Mouse (Mus musculus) midbrain, embryonic 12.5 days (tissue): ENCODE measurements at regions not wholly inside any gene's neighbourhood (a gene's known extent, or its start where the extent isn't known, plus 50 kb on each side); places are given as distances from the start of the nearest gene placed in this dataset.
A peak's percentile ranks its signal among the peaks of the same experiment; 100 is the strongest.

Source experiments
- ATAC-seq: fragments of 200-750 bp; cut with Nextera tagmentation; 2 replicates; pipeline ENCODE4 v1.8.0; 2017; ENCODE audit warnings: low read depth, moderate TSS enrichment, moderate library complexity; ENCODE audit not compliant: low FRiP score
- H3K27ac ChIP-seq: fragments of 300-500 bp; sonication (generic); replicated peaks from 2 replicates; pipeline ENCODE4 v1.5.1; 2016; ENCODE audit warnings: mild to moderate bottlenecking
- H3K27me3 ChIP-seq: fragments of 300-500 bp; sonication (generic); 2 replicates; pipeline ENCODE4 v1.6.1; 2016; ENCODE audit warnings: mild to moderate bottlenecking
- H3K36me3 ChIP-seq: fragments of 300-500 bp; sonication (generic); 2 replicates; pipeline ENCODE4 v1.6.1; 2016
- H3K4me1 ChIP-seq: fragments of 300-500 bp; sonication (generic); 2 replicates; pipeline ENCODE4 v1.6.1; 2016
- H3K4me2 ChIP-seq: fragments of 300-500 bp; sonication (generic); replicated peaks from 2 replicates; pipeline ENCODE4 v1.6.1; 2016; ENCODE audit warnings: mild to moderate bottlenecking, moderate library complexity
- H3K4me3 ChIP-seq: fragments of 300-500 bp; sonication (generic); 2 replicates; pipeline ENCODE4 v1.5.1; 2016; ENCODE audit warnings: mild to moderate bottlenecking
- H3K9ac ChIP-seq: fragments of 300-500 bp; sonication (generic); replicated peaks from 2 replicates; pipeline ENCODE4 v1.6.1; 2016; ENCODE audit warnings: mild to moderate bottlenecking, moderate library complexity
- H3K9me3 ChIP-seq: fragments of 300-500 bp; sonication (generic); 2 replicates; pipeline ENCODE4 v1.6.1; 2016; ENCODE audit warnings: mild to moderate bottlenecking
- WGBS: fragments of 180-500 bp; shearing (Covaris S2); methylation state at CpG from one replicate; pipeline ENCODE4 v1.1.7; 2016; 5-methylcytosine and 5-hydroxymethylcytosine counted together

DNA sequence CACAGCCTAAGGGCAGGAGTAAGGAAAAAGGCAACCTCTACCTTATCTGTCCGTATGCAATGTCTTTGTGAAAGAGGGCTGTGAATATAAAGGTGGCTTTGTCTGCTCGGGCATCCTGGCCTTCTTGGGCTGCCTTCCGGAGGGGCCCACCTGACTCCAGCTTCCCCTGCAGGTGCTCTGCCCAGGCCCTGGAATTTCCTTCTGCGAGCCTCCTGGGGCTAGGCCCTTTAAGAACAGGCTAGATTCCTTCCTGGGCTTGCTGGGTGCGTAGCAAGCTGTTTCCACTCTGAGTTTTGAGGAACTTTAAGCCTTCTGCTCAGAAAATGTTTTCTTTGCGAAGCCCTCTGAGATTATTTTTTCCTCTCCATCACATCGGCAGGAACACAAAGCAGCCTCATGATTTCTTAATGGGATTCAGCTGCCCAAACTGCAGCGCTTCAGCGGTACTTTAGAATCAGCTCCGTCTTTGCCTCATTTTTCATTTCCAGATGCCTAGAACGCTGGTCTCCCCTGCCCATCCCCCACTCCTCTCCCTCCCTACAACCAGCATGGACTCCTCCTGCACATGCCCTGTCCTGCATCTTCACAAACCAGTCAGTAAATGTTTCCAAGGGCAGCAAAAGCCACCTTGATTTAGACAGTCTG, 72.9 kb upstream of the Frmd6 start:
- H3K27ac ChIP-seq = no peak overlapping the region
- 30% methylated on average over 11 of the region's 11 CpGs for WGBS

GRCm38 (mm10) chr12:70752911-70753290, 72.4 kb upstream of the Frmd6 start:
- no peak overlapping the region; the same call in 1 of the 2 replicates for H3K4me2 ChIP-seq
- no peak overlapping the region for H3K27ac ChIP-seq
- no peaks in the 10 kb centered on the region for H3K36me3 ChIP-seq
- H3K27me3 ChIP-seq = no peaks in the 10 kb centered on the region
- H3K4me3 ChIP-seq = no peak overlapping the region
- no peak overlapping the region for H3K9ac ChIP-seq
- no peaks in the 10 kb centered on the region for H3K9me3 ChIP-seq
- WGBS = 72% methylated on average over 4 of the region's 4 CpGs
- H3K4me1 ChIP-seq = peaks cover 9% of the 10 kb centered on the region
- no peak for ATAC-seq

More for the DNA sequence above, 72.9 kb upstream of the Frmd6 start:
- H3K4me1 ChIP-seq = peaks cover 9% of the 10 kb centered on the region
- H3K4me3 ChIP-seq = no peak overlapping the region
- H3K9me3 ChIP-seq = no peaks in the 10 kb centered on the region
- H3K36me3 ChIP-seq = no peaks in the 10 kb centered on the region
- H3K27me3 ChIP-seq = no peaks in the 10 kb centered on the region
- no peak overlapping the region for H3K9ac ChIP-seq
- H3K4me2 ChIP-seq = peak overlapping the region; percentile 1; the same call in 1 of the 2 replicates
- no peak for ATAC-seq

GRCm38 (mm10) chr12:70753458-70753857, 71.9 kb upstream of the Frmd6 start:
- H3K27ac ChIP-seq = no peak overlapping the region
- WGBS = 88% methylated on average over 3 of the region's 3 CpGs
- H3K4me3 ChIP-seq = no peak overlapping the region
- H3K36me3 ChIP-seq = no peaks in the 10 kb centered on the region
- H3K4me1 ChIP-seq = peaks cover 9% of the 10 kb centered on the region
- no peak overlapping the region for H3K9ac ChIP-seq
- ATAC-seq = no peak
- no peaks in the 10 kb centered on the region for H3K9me3 ChIP-seq
- H3K27me3 ChIP-seq = no peaks in the 10 kb centered on the region
- no peak overlapping the region for H3K4me2 ChIP-seq

GRCm38 (mm10) chr12:70758080-70758479, 67.2 kb upstream of the Frmd6 start:
- no peak overlapping the region for H3K27ac ChIP-seq
- no peak for ATAC-seq
- 92% methylated on average over 6 of the region's 6 CpGs for WGBS
- H3K9me3 ChIP-seq = no peaks in the 10 kb centered on the region
- H3K4me1 ChIP-seq = no peaks in the 10 kb centered on the region
- no peak overlapping the region for H3K9ac ChIP-seq
- H3K36me3 ChIP-seq = no peaks in the 10 kb centered on the region
- no peaks in the 10 kb centered on the region for H3K27me3 ChIP-seq
- H3K4me2 ChIP-seq = no peak overlapping the region
- H3K4me3 ChIP-seq = no peak overlapping the region

DNA sequence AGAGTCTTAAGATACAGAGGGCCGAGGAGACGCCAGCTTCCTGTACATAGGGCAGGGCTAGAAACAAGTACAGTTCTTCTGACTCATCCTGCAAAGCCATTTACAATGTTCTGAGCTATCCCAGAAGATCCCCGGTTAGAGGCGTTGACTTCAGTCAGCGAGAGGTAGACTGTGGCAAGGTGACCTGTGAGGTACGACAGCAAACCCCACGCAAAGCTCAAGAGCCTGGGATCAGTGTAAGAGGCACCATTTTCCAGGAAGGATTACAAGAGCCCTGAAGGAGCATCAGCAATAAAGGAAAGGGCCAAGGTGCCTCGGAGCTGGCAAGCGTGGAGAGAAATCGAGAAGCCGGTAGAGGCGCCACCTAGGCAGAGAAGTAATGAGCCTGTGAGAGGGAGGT, 61.8 kb upstream of the Frmd6 start:
- WGBS = 91% methylated on average over 12 of the region's 12 CpGs

GRCm38 (mm10) chr12:70766319-70766718, 59.0 kb upstream of the Frmd6 start:
- no peaks in the 10 kb centered on the region for H3K36me3 ChIP-seq
- H3K4me3 ChIP-seq = no peak overlapping the region
- H3K27me3 ChIP-seq = no peaks in the 10 kb centered on the region
- H3K27ac ChIP-seq = no peak overlapping the region
- H3K9ac ChIP-seq = no peak overlapping the region
- no peak for ATAC-seq
- WGBS = 93% methylated on average over 4 of the region's 4 CpGs
- no peaks in the 10 kb centered on the region for H3K9me3 ChIP-seq
- no peaks in the 10 kb centered on the region for H3K4me1 ChIP-seq
- no peak overlapping the region for H3K4me2 ChIP-seq

More for the DNA sequence above, 61.8 kb upstream of the Frmd6 start:
- no peak overlapping the region for H3K27ac ChIP-seq
- no peaks in the 10 kb centered on the region for H3K4me1 ChIP-seq
- H3K9me3 ChIP-seq = no peaks in the 10 kb centered on the region
- no peaks in the 10 kb centered on the region for H3K36me3 ChIP-seq
- no peak overlapping the region for H3K9ac ChIP-seq
- no peak overlapping the region for H3K4me2 ChIP-seq
- no peaks in the 10 kb centered on the region for H3K27me3 ChIP-seq
- H3K4me3 ChIP-seq = no peak overlapping the region
- ATAC-seq = no peak

DNA sequence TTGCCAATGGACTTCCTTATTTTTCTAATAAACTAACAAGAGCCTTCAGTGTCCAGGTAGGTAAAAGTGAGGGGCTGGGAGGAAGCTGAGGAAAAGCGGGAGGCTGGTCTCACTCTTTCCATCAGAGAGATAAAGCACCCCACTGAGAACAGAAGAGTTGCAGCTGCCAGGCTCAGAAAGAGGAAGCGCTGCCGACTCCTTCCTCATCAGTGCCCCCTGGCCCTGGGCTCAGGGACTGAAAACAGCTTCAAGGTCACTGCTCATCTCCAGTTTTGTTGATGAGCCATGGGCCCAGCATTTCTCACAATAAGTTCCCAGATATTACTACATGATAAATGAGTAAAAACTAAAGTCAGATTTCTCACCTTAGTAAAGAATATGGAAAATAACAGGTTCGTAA, 57.4 kb upstream of the Frmd6 start:
- WGBS = 49% methylated on average over 4 of the region's 4 CpGs
- H3K4me2 ChIP-seq = no peak overlapping the region
- no peak overlapping the region for H3K9ac ChIP-seq
- H3K27me3 ChIP-seq = no peaks in the 10 kb centered on the region
- H3K27ac ChIP-seq = no peak overlapping the region
- H3K4me1 ChIP-seq = no peaks in the 10 kb centered on the region
- no peak for ATAC-seq
- H3K9me3 ChIP-seq = no peaks in the 10 kb centered on the region
- H3K36me3 ChIP-seq = no peaks in the 10 kb centered on the region
- no peak overlapping the region for H3K4me3 ChIP-seq

DNA sequence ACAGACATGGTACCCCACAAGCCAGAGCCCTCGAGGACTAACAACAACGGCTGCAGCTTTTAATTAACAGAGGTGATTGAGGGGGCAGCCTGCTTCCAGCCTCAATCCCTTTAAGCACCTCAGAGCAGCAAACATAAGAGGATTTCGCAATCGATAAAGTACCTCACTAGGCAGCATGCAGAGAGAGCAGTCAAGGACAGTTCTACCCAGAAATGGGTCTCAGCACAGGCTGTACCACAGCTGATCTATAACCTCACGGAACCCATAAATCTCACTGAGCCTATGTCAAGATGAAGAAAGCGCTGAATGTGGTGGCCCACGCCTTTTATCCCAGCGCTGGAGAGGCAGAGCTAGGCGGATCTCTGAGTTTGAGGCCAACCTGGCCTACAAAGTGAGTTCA, 56.6 kb upstream of the Frmd6 start:
- Histone ChIP-seq H3K9ac (no peak overlapping the region), H3K27ac (no peak overlapping the region), H3K4me2 (no peak overlapping the region), H3K36me3 (no peaks in the 10 kb centered on the region), H3K27me3 (no peaks in the 10 kb centered on the region), H3K4me3 (no peak overlapping the region), H3K4me1 (no peaks in the 10 kb centered on the region), H3K9me3 (no peaks in the 10 kb centered on the region)
- WGBS = 81% methylated on average over 9 of the region's 9 CpGs
- ATAC-seq = no peak

DNA sequence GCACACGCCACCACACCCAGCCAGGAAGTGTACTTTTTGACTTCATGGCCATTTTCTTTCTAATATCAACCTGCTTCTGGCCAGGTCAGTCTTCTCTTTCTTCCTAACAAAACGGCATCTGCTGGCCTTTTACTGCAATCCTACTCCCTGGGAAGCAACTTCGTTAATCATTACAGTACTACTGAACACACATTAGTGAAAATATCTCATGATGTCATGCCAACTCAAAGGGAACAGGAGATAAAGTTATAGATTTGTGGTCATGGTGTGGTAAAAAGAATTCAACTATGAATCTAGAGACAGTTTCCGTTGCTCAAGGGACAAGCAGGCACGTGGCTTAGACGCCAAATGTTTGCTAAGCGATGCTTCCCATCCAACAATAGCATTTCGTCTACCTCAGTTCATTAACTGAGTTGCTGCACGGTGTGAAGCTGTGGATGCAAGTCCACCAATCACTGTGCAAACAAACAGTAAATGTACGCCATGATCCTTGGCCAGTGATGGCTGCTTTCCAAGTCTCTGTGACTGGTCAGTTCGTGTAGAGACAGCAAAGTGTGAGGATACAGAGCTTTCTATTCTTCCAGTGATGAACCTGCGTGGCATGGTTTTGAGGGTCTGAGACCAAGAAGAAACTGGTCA, 55.7 kb upstream of the Frmd6 start:
- H3K9ac ChIP-seq = no peak overlapping the region
- 92% methylated on average over 12 of the region's 12 CpGs for WGBS
- H3K9me3 ChIP-seq = no peaks in the 10 kb centered on the region
- no peak overlapping the region for H3K4me2 ChIP-seq
- no peak overlapping the region for H3K4me3 ChIP-seq
- H3K36me3 ChIP-seq = no peaks in the 10 kb centered on the region
- H3K27ac ChIP-seq = no peak overlapping the region
- ATAC-seq = no peak
- no peaks in the 10 kb centered on the region for H3K4me1 ChIP-seq
- H3K27me3 ChIP-seq = no peaks in the 10 kb centered on the region

DNA sequence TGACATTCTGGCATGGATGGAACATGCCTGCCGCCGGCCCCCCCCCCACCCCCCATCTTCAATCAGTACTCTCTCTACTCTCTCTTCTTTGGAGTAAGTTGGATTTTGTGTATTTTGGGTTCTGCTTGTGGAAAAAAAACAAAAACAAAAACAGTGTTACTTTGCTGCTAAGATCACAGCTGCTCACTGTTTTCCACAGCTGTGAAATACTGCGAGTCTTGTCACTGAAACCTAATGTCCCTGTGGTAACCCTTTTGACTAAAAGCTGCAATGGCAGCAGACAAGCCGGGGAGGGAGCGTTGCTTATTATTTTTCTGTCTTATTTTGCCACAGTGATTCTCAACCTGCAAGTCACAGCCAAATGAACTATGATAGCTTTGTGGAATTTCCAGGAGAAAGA, 51.3 kb upstream of the Frmd6 start:
- no peak for ATAC-seq
- Histone ChIP-seq H3K27me3 (no peaks in the 10 kb centered on the region; the same call in 1 of the 2 replicates), H3K36me3 (no peaks in the 10 kb centered on the region), H3K4me1 (no peaks in the 10 kb centered on the region), H3K4me2 (no peak overlapping the region), H3K9me3 (no peaks in the 10 kb centered on the region), H3K9ac (no peak overlapping the region), H3K27ac (no peak overlapping the region), H3K4me3 (no peak overlapping the region)
- WGBS = 82% methylated on average over 5 of the region's 5 CpGs

DNA sequence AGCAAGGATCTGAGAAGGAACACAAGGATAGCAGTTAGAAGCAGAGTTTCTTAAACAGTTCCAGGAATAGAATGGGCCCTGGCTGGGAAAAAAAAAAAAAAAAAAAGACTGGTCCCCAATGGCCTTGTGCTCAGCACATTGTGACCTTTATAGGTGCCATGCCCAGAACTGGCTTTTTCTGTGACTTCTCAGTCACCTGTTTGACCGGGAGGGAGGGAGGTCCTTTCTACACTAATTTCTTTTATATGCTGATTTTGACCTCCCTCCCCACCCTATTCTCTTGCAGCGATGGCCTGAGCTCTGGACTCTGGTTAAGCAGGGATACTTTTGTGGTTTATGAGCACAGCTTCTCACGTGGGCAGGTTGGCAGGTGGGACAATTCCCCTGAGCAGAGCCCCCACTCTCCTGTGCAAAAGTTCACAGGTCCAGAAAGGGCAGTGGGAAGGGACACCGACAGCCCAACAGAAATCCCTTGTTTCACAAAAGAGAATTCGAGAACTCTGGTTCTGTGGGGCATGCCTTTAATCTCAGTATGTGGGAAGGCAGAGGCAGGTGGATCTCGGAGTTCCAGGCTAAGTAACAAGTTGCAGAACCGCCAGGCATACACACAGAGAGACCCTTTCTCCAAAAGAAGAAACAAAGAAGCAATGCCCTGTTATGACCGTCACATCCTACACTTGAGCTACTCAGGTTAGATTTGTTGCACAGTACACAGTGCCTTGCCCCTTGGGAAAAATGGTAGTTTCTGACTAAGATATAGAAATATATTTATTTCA, 50.3 kb upstream of the Frmd6 start:
- Histone ChIP-seq H3K36me3 (no peaks in the 10 kb centered on the region), H3K27ac (no peak overlapping the region), H3K4me3 (no peak overlapping the region), H3K9me3 (no peaks in the 10 kb centered on the region), H3K4me2 (no peak overlapping the region), H3K27me3 (no peaks in the 10 kb centered on the region; the same call in 1 of the 2 replicates), H3K4me1 (no peaks in the 10 kb centered on the region), H3K9ac (no peak overlapping the region)
- ATAC-seq = no peak
- 72% methylated on average over 8 of the region's 8 CpGs for WGBS
